Mouse (Mus musculus) testis, adult 2 months (tissue): ENCODE measurements at regions not wholly inside any gene's neighbourhood (a gene's known extent, or its start where the extent isn't known, plus 50 kb on each side); places are given as distances from the start of the nearest gene placed in this dataset.

Experiments used
- H3K27ac ChIP-seq: fragments of 200-500 bp; 2 replicates; pipeline ENCODE4 v1.5.1; 2012; ENCODE audit warnings: low read depth, low read length; ENCODE audit not compliant: control insufficient read depth, insufficient read depth
- H3K27me3 ChIP-seq: fragments of 200-500 bp; 2 replicates; pipeline ENCODE4 v1.6.1; 2012; ENCODE audit warnings: mild to moderate bottlenecking, low read length, moderate library complexity; ENCODE audit not compliant: control insufficient read depth, insufficient read depth
- H3K36me3 ChIP-seq: fragments of 200-500 bp; 2 replicates; pipeline ENCODE4 v1.6.1; 2012; ENCODE audit warnings: mild to moderate bottlenecking, low read length; ENCODE audit not compliant: control insufficient read depth, insufficient read depth
- H3K4me1 ChIP-seq: fragments of 200-500 bp; 2 replicates; pipeline ENCODE4 v1.6.1; 2012; ENCODE audit warnings: low read length; ENCODE audit not compliant: control insufficient read depth, insufficient read depth
- H3K4me3 ChIP-seq: fragments of 200-500 bp; 2 replicates; pipeline ENCODE4 v1.5.1; 2012; ENCODE audit warnings: low read depth, mild to moderate bottlenecking, low read length, moderate library complexity, mixed read lengths; ENCODE audit not compliant: control insufficient read depth
- CTCF ChIP-seq: fragments of 200-500 bp; IDR thresholded peaks from 2 replicates; pipeline ENCODE4 v1.5.1; 2012; ENCODE audit warnings: low read depth, mild to moderate bottlenecking, inconsistent platforms, low read length, moderate library complexity; ENCODE audit not compliant: control insufficient read depth, insufficient read depth, insufficient replicate concordance
- POLR2A ChIP-seq: fragments of 200-500 bp; IDR thresholded peaks from 2 replicates; pipeline ENCODE4 v1.6.1; 2012; ENCODE audit warnings: low read depth, mild to moderate bottlenecking, inconsistent platforms, low read length, moderate library complexity; ENCODE audit not compliant: control insufficient read depth

- H3K27me3 ChIP-seq = no peaks in the 10 kb centered on the region
- H3K36me3 ChIP-seq = no peaks in the 10 kb centered on the region
- peaks cover 9% of the 10 kb centered on the region for H3K4me1 ChIP-seq
- H3K27ac ChIP-seq = no peak overlapping the region
- no peak for TF ChIP-seq POLR2A
- H3K4me3 ChIP-seq = no peak overlapping the region
Observed at GRCm38 (mm10) chr2:33981321-33981720, 93.6 kb upstream of the Mvb12b start.

DNA sequence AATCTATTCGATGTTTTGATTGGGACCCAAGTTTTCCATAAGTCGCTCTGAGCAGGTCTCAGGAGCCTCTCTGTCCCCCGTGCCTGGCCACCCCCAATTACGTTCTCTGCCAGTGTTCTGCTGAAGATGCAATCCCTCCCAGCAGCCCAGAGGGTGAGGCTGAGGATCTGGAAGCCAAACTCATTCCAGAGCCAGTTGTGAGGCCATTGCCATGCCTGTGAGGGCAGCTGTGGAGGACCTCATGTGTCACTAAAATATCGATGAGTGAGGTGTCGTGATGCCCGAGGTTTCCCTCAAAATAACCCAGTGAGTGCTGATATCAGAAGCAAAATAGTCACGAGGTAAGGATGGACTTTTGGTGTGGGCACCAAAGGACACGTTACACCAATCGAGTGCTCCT is 93.1 kb upstream of the Mvb12b start:
- Histone ChIP-seq H3K4me1 (peaks cover 12% of the 10 kb centered on the region), H3K27me3 (no peaks in the 10 kb centered on the region), H3K4me3 (no peak overlapping the region), H3K27ac (no peak overlapping the region), H3K36me3 (no peaks in the 10 kb centered on the region)
- TF ChIP-seq CTCF = no peak
- no peak for TF ChIP-seq POLR2A

- no peak overlapping the region for H3K4me3 ChIP-seq
- H3K27me3 ChIP-seq = no peaks in the 10 kb centered on the region
- H3K4me1 ChIP-seq = peaks cover 8% of the 10 kb centered on the region; the same call in 1 of the 2 replicates
- no peak overlapping the region for H3K27ac ChIP-seq
- no peak for TF ChIP-seq CTCF
- TF ChIP-seq POLR2A = no peak
- H3K36me3 ChIP-seq = no peaks in the 10 kb centered on the region
Observed at GRCm38 (mm10) chr2:33979276-33979675, 91.5 kb upstream of the Mvb12b start.

GRCm38 (mm10) chr2:33978550-33978949 is 90.8 kb upstream of the Mvb12b start:
- no peak overlapping the region for H3K4me3 ChIP-seq
- H3K36me3 ChIP-seq = no peaks in the 10 kb centered on the region
- no peak overlapping the region for H3K27ac ChIP-seq
- TF ChIP-seq POLR2A (no peak), CTCF (no peak)
- no peaks in the 10 kb centered on the region for H3K27me3 ChIP-seq
- H3K4me1 ChIP-seq = peaks cover 8% of the 10 kb centered on the region; the same call in 1 of the 2 replicates

DNA sequence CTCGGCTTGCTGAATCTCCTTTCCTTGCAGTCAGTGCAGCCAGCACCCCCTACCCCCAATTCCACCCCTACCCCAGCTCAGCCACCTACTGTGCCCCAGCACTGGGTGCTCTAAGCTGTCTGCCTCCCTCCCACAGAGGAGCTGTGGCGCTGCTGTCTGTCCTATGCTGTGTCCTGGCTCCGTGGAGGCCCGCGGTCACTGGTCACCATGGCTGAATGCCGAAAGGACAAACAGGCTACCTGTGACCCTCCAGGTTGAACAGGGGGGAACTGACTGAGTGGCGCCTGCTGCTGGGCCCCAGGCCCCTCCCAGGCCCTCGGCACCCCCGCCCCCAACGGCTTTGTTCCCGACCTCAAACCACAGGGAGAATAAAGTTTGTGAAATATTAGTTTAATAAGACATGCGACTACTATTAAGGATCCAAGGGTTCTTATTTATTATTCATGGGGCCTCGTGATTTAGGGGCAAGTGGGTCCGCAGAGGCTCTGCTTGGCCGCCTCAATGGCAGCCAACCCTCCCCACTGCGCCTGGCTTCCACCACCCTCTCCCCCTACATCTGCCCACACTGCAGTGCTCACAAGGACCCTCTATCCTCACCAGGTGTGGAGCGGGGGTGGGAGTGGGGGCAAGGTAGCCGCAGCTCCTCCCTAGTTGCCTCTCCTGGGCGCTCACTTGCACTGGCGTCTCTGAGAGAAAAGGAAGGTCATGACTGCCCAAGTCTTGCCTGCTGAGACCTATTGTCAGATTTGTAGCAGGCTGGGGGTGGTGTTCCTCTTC is 90.0 kb upstream of the Mvb12b start:
- Histone ChIP-seq H3K36me3 (no peaks in the 10 kb centered on the region), H3K27ac (no peak overlapping the region), H3K4me3 (no peak overlapping the region), H3K27me3 (no peaks in the 10 kb centered on the region), H3K4me1 (peaks cover 8% of the 10 kb centered on the region; the same call in 1 of the 2 replicates)
- TF ChIP-seq CTCF = no peak
- TF ChIP-seq POLR2A = no peak

- TF ChIP-seq CTCF (no peak), POLR2A (no peak)
- Histone ChIP-seq H3K36me3 (no peaks in the 10 kb centered on the region), H3K27ac (no peak overlapping the region), H3K4me1 (peaks cover 8% of the 10 kb centered on the region; the same call in 1 of the 2 replicates), H3K4me3 (no peak overlapping the region), H3K27me3 (no peaks in the 10 kb centered on the region)
Observed at GRCm38 (mm10) chr2:33977151-33977550, 89.4 kb upstream of the Mvb12b start.

- no peaks in the 10 kb centered on the region for H3K36me3 ChIP-seq
- H3K27me3 ChIP-seq = no peaks in the 10 kb centered on the region
- H3K4me1 ChIP-seq = peaks cover 8% of the 10 kb centered on the region; the same call in 1 of the 2 replicates
- H3K27ac ChIP-seq = no peak overlapping the region
- no peak for TF ChIP-seq CTCF
- TF ChIP-seq POLR2A = no peak
- H3K4me3 ChIP-seq = no peak overlapping the region; the same call in 1 of the 2 replicates
Observed at GRCm38 (mm10) chr2:33976183-33976582, 88.4 kb upstream of the Mvb12b start.
